Mouse (Mus musculus) G1E-ER4 (cell line): ENCODE results near the gene Zfp93. TPM values are rescaled to one million over a fixed set of nuclear protein-coding genes. Genes with fewer than 3 reads are reported as not detected.

ENCODE experiments used
- GATA1 ChIP-seq: IDR thresholded peaks from one replicate; pipeline ENCODE4 v1.8.0; 2012; ENCODE audit warnings: low read length, inconsistent platforms
- polyA plus RNA-seq: library from polyadenylated mRNA; stranded (reverse); fragments of >175 nt; gene quantifications from 2 replicates; pipeline ENCODE4 v1.2.3, GENCODE M21; 2012

Zfp93 gene
- polyA plus RNA-seq, 1 experiment = 2.0 TPM

- no peak for TF ChIP-seq GATA1
Measured at GRCm38 (mm10) chr7:24315726-24316566, 45.7 kb downstream of the Zfp93 start.

GRCm38 (mm10) chr7:24316567-24317092, 46.4 kb downstream of the Zfp93 start, which contains the start of gene Zfp94:
Gene Zfp94 (minus strand): TSS chr7:24316666.
- no peak for TF ChIP-seq GATA1

DNA sequence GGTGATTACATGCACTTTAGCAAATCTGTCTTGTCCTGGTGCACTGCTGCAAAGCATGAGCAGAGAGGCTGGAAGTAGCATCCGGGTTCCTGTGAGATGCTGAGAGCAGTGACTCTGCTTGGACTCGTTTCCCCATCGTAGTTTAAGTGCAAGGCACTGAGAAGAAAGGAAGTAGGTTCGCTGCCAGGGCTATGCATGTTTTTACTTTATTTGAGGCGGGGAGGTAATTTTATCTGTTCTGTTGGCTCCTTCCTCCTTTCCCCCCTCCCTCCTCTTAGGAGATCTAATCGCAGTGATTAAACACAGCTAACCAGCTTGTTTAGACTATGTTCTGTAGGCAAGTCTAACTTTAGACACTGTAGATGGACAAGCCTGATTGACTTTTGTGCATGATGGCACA, 48.7 kb downstream of the Zfp93 start:
- TF ChIP-seq GATA1 = no peak

- TF ChIP-seq GATA1 = no peak
Measured at GRCm38 (mm10) chr7:24322593-24322992, 52.4 kb downstream of the Zfp93 start.

DNA sequence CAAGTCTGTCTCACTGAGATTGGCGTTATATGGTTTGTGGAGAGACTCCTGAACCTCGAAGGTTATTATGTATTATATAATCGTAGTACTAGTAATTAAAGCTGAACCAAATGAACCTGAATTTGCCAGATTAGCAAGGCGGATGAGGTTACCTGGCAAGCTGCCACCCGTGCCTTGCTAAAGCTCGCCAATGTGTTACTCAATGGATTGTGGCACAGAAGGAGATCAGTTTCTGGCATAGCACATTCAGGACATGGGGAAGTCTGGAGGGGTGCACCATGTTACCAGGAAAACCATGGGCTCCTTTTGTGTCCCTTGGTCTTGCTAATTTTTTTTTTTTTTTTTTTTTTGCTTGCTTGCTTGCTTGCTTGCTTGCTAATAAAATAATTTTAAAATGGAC, 55.0 kb downstream of the Zfp93 start:
- TF ChIP-seq GATA1 = no peak

DNA sequence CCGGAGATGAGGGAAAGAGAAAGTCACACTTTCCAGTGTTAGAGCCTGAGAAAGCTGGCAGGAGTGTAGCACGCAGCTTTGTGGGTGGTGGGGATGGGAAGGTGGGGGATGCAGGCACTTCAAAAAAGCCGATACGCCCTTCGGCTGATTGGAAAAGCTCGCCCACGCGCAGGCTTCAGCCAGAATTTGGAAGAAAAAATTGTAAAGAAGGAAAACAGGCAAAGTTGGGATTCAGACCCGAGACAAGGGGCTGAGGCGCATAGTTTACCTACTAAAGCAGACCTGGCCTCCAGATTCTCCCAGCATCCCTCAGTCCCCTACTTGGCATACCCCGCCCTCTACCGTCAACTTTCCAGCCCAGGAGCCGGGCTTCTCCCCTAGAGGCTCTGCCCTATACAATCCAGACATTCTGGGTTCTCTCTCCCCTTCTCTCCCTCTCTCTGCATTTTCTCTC, 55.5 kb downstream of the Zfp93 start:
- TF ChIP-seq GATA1 = no peak

- TF ChIP-seq GATA1 = no peak
Measured at GRCm38 (mm10) chr7:24326273-24327135, 56.3 kb downstream of the Zfp93 start.

Other genes starting within 250 kb of the Zfp93 start
- not detected in 2 replicates for gene Vmn1r183, start 217.2 kb upstream of the Zfp93 start, polyA plus RNA-seq
- 12.0 and 14.5 TPM in 2 replicates for gene Zfp180, start 188.5 kb upstream of the Zfp93 start, polyA plus RNA-seq
- 0.05 TPM in 2 replicates for gene Zfp112, start 158.1 kb upstream of the Zfp93 start, polyA plus RNA-seq
- gene Zfp235, start 136.3 kb upstream of the Zfp93 start, polyA plus RNA-seq = 3.2 and 3.6 TPM in 2 replicates
- not detected in 2 replicates for gene Zfp114, start 95.4 kb upstream of the Zfp93 start, polyA plus RNA-seq
- gene Zfp111, start 59.0 kb upstream of the Zfp93 start, polyA plus RNA-seq = 0.37 and 0.95 TPM in 2 replicates
- 0.31 and 0.56 TPM in 2 replicates for gene Zfp109, start 32.9 kb upstream of the Zfp93 start, polyA plus RNA-seq
- gene Zfp108, start 15.6 kb upstream of the Zfp93 start, polyA plus RNA-seq = 0.08 and 0.09 TPM in 2 replicates
- gene Zfp61, start 30.8 kb downstream of the Zfp93 start, polyA plus RNA-seq = 7.2 and 9.2 TPM in 2 replicates
- gene Zfp94, start 46.2 kb downstream of the Zfp93 start, polyA plus RNA-seq = 5.0 and 5.9 TPM in 2 replicates
- not detected in 2 replicates for gene Tescl, start 63.5 kb downstream of the Zfp93 start, polyA plus RNA-seq
- gene Lypd5, start 78.8 kb downstream of the Zfp93 start, polyA plus RNA-seq = not detected in 2 replicates
- 72.1 and 73.9 TPM in 2 replicates for gene Kcnn4, start 99.8 kb downstream of the Zfp93 start, polyA plus RNA-seq
- 68.9 and 82.0 TPM in 2 replicates for gene Smg9, start 129.2 kb downstream of the Zfp93 start, polyA plus RNA-seq
- gene Irgc1, start 181.9 kb downstream of the Zfp93 start, polyA plus RNA-seq = 0.06 and 0.15 TPM in 2 replicates
- gene Plaur, start 192.1 kb downstream of the Zfp93 start, polyA plus RNA-seq = not detected in 2 replicates
- gene Cadm4, start 211.6 kb downstream of the Zfp93 start, polyA plus RNA-seq = 0.05 and 0.08 TPM in 2 replicates
- gene Zfp428, start 236.6 kb downstream of the Zfp93 start, polyA plus RNA-seq = 96.8 and 126 TPM in 2 replicates
- not detected in 2 replicates for gene AC161166.1, start 242.0 kb downstream of the Zfp93 start, polyA plus RNA-seq